Mouse (Mus musculus): ENCODE results near the gene Gpatch8.

DNA sequence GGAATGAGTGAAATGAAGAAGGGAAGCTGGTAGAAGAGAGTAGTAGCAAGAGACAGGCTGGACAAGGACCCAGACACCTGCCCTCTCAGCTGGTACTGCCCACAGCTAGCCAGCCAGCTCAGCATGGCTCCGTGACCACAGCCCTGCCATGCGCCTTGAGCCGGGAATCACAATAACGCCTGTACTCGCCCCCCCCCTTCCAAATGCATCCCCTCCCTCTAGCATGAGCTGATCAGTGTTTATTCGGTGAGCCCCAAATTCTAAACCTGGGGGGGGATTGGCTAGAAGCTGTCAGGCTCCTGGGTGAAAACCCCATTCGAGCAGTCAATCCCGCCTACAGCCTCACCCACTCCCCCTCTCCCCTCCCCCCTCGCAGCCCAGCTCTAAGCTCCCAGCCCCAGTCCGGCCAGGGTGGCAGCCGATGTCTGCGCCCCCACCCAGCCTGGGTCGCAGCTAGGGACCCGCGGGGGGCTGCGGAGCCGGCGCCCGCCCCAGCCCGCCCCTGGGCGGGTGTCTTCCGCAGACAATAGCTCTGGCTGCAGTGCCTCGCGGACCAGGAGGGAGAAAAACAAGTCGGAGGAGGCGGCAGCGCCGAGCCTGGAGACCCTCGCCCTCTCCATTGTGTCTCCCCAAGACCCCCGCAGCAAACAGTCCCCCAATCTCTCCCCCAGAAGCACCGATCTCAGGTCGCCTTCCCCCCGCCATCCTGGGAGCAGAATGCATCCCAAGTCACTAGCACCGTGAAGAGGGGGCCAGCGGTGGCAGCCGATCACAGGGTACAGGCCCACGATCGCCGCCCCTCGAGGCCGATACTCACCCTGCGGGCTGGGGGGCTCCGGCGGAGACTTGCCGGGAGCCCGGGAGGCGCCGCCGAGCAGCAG, 109.4 kb downstream of the Gpatch8 start:
- TF ChIP-seq MYOG (IDR thresholded peaks at IDR 0.05; ENCODE audit: control insufficient read depth in 1 of 3, insufficient read depth in 1 of 3, insufficient read length in 2 of 3, low read depth in 2 of 3): peak; percentile 57 to 91 (median 82)
- peak; percentile 80 for TF ChIP-seq POLR2A (IDR thresholded peaks at IDR 0.05; ENCODE audit: insufficient read length, low read depth)
- TF ChIP-seq MAX (IDR thresholded peaks at IDR 0.05; ENCODE audit: low read depth): no peak
- no peak for TF ChIP-seq E2F4 (IDR thresholded peaks at IDR 0.05; ENCODE audit: insufficient read depth)
- TF ChIP-seq USF1 (IDR thresholded peaks at IDR 0.05; ENCODE audit: low read depth): no peak

Measured in myocyte (in vitro differentiated cells).